Mouse (Mus musculus) cerebellum, adult 2 months (tissue): ENCODE results near the gene Dlx2. TPM values are rescaled to one million over a fixed set of nuclear protein-coding genes. Genes with fewer than 3 reads are reported as not detected.

Experiments
- DNase-seq, 2 experiments: peaks; one replicate each; pipeline ENCODE4 v3.0.0; 2021
- H3K27ac ChIP-seq: fragments of 200-500 bp; 2 replicates; pipeline ENCODE4 v1.5.1; 2012; ENCODE audit warnings: low read length, control low read depth, inconsistent platforms; ENCODE audit not compliant: insufficient read depth
- H3K27me3 ChIP-seq: fragments of 200-500 bp; 2 replicates; pipeline ENCODE4 v1.6.1; 2012; ENCODE audit warnings: inconsistent platforms, mild to moderate bottlenecking, low read length, moderate library complexity; ENCODE audit not compliant: control insufficient read depth, insufficient read depth
- H3K4me1 ChIP-seq: fragments of 200-500 bp; 2 replicates; pipeline ENCODE4 v1.6.1; 2011; ENCODE audit warnings: low read length; ENCODE audit not compliant: control insufficient read depth, insufficient read depth
- H3K4me3 ChIP-seq: fragments of 200-500 bp; replicated peaks from 2 replicates; pipeline ENCODE3; 2011; ENCODE audit warnings: mild to moderate bottlenecking, low read depth, low read length, control low read depth; ENCODE audit not compliant: insufficient read depth
- CTCF ChIP-seq: fragments of 200-500 bp; IDR thresholded peaks from 2 replicates; pipeline ENCODE4 v1.5.1; 2011; ENCODE audit warnings: low read depth, mild to moderate bottlenecking, control low read depth, low read length, moderate library complexity, borderline replicate concordance; ENCODE audit not compliant: insufficient read depth
- POLR2A ChIP-seq: fragments of 200-500 bp; IDR thresholded peaks from 2 replicates; pipeline ENCODE4 v1.6.1; 2011; ENCODE audit warnings: low read length, control low read depth, borderline replicate concordance; ENCODE audit not compliant: insufficient read depth
- WGBS: fragments of 180-500 bp; shearing (Covaris S2); methylation state at CpG from one replicate; pipeline ENCODE4 v1.1.7; 2018; 5-methylcytosine and 5-hydroxymethylcytosine counted together
- polyA plus RNA-seq: library from polyadenylated mRNA; depleted of rRNA; stranded (reverse); fragments of >200 nt; gene quantifications from 2 replicates; pipeline ENCODE4 v1.2.3, GENCODE M21; 2012

Dlx2 gene
- polyA plus RNA-seq, 1 experiment: not detected

GRCm38 (mm10) chr2:71533094-71533493 lies 13.5 kb downstream of the Dlx2 start:
- TF ChIP-seq CTCF: no peak
- H3K4me3 ChIP-seq: no peak overlapping the region

DNA sequence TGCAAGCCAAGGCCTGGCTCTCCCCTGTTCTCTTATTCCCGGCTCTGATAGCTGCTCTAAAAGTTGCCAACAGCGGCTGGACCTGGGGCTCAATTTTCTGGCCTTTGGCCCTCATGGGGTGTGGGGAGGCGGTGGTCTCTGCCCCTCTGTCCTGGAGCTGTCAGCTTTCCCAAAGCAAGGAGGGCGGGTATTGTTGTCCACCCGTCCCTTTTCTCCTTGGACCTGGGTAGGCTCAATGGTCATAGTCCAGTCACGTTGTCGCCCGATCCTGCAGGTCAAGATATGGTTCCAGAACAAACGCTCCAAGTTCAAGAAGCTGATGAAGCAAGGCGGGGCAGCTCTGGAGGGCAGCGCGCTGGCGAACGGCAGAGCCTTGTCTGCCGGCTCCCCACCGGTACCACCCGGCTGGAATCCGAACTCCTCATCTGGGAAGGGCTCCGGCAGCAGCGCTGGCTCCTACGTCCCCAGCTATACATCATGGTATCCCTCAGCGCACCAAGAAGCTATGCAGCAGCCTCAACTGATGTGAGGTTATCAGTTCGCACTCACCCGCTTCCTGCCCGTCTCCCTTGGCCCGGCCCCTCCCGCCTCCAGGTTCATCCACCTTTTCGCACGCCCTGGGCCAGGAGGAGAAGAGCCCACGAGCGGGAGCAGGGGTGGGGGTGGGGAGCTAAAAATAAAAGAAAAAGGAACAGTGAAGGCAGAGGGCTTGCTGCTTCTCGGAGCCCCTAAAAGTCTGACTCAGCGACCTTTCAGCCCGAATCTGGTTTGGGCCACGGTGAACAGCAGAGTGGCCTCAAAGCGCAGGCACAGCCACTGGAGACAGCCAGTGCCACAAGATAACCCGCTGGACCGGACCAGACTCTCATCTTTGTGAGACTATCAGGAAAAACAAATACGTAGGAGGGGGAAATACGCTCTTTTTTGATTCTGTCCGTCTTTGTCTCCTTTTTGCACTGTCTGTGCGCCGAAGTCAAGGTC lies 14.3 kb downstream of the Dlx2 start:
- TF ChIP-seq POLR2A (no peak), CTCF (no peak)
- H3K27me3 ChIP-seq: peaks cover 23% of the 10 kb centered on the region; the same call in 1 of the 2 replicates
- DNase-seq: peak in 1 of 2 experiments; percentile 14
- WGBS: 2% methylated on average over 43 of the region's 43 CpGs
- H3K4me1 ChIP-seq: 0 out of 2 replicates have a peak, but pooled peaks cover 2% of the 10 kb centered on the region
- H3K4me3 ChIP-seq: no peak overlapping the region
- H3K27ac ChIP-seq: no peak overlapping the region

More at GRCm38 (mm10) chr2:71533094-71533493, 13.5 kb downstream of the Dlx2 start:
- Histone ChIP-seq H3K4me1 (0 out of 2 replicates have a peak, but pooled peaks cover 2% of the 10 kb centered on the region), H3K27ac (no peak overlapping the region), H3K27me3 (peaks cover 24% of the 10 kb centered on the region; the same call in 1 of the 2 replicates)
- DNase-seq: no peak
- WGBS: 9% methylated on average over 5 of the region's 5 CpGs

DNA sequence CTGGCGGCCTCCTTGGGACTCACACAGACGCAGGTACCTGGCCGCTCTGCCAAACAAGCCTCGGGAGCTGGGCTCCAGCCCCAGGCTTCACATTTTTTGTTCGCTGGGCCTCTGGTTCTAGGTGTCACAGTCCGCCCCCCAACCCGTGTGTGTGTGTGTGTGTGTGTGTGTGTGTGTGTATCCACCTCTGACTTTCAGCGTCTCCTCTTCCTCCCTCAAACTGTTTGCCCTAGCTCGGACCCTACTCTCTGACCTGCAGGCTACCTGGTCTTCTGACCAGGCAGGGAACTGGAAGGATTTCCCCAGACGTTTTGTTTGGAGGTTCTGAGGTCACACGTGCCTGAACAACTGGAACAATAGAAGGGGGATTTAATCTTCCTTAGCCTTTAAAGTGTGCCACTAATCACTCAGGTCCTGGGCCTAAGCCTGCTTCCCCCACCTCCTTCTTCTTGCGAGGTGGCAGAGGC lies 15.4 kb downstream of the Dlx2 start:
- WGBS: 3% methylated on average over 12 of the region's 12 CpGs
- peaks cover 20% of the 10 kb centered on the region; the same call in 1 of the 2 replicates for H3K27me3 ChIP-seq
- no peak overlapping the region for H3K4me3 ChIP-seq
- TF ChIP-seq POLR2A: no peak
- TF ChIP-seq CTCF: no peak
- H3K27ac ChIP-seq: no peak overlapping the region
- 0 out of 2 replicates have a peak, but pooled peaks cover 2% of the 10 kb centered on the region for H3K4me1 ChIP-seq
- no peak for DNase-seq

GRCm38 (mm10) chr2:71530391-71531123 lies 16.0 kb downstream of the Dlx2 start:
- Histone ChIP-seq H3K4me3 (no peak overlapping the region), H3K27ac (no peak overlapping the region), H3K4me1 (0 out of 2 replicates have a peak, but pooled peaks cover 2% of the 10 kb centered on the region), H3K27me3 (peaks cover 20% of the 10 kb centered on the region; the same call in 1 of the 2 replicates)
- 2% methylated on average over 34 of the region's 34 CpGs for WGBS
- TF ChIP-seq CTCF (no peak), POLR2A (no peak)
- peak in 1 of 2 experiments; percentile 11 for DNase-seq

DNA sequence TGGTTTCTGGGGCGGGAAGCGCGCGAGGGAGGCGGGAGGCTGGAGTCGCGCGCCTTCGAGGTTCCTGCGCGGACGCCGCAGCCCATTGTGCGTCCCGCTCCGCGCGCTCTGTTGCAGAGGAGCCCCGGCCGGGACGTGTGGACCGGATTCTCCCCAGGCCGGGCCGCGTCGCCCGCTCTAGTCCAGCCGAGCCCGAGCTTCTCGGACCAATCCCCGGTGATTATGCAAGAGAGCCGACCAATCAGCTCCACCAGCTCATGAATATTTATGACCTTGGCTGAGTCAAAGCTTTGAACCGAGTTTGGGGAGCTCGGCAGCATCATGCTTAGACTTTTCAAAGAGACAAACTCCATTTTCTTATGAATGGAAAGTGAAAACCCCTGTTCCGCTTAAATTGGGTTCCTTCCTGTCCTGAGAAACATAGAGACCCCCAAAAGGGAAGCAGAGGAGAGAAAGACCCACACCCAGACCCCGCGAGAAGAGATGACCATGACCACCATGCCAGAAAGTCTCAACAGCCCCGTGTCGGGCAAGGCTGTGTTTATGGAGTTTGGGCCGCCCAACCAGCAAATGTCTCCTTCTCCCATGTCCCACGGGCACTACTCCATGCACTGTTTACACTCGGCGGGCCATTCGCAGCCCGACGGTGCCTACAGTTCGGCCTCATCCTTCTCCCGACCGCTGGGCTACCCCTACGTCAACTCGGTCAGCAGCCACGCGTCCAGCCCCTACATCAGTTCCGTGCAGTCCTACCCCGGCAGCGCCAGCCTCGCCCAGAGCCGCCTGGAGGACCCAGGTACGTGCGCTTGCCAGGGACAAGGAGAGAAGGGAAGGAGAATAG lies 16.8 kb downstream of the Dlx2 start:
- TF ChIP-seq CTCF: no peak
- no peak for TF ChIP-seq POLR2A
- WGBS: under 1% methylated on average over 60 of the region's 60 CpGs

GRCm38 (mm10) chr2:71528714-71529510 lies 17.6 kb downstream of the Dlx2 start:
- WGBS: under 1% methylated on average over 56 of the region's 57 CpGs
- Histone ChIP-seq H3K4me3 (no peak overlapping the region), H3K27ac (no peak overlapping the region), H3K27me3 (peaks cover 12% of the 10 kb centered on the region; the same call in 1 of the 2 replicates), H3K4me1 (0 out of 2 replicates have a peak, but pooled peaks cover 2% of the 10 kb centered on the region)
- peak in 1 of 2 experiments; percentile 13 for DNase-seq
- TF ChIP-seq CTCF: no peak
- no peak for TF ChIP-seq POLR2A

More for the DNA sequence above, 16.8 kb downstream of the Dlx2 start:
- H3K4me3 ChIP-seq: no peak overlapping the region
- DNase-seq: peak in 1 of 2 experiments; percentile 17
- peaks cover 19% of the 10 kb centered on the region; the same call in 1 of the 2 replicates for H3K27me3 ChIP-seq
- no peak overlapping the region for H3K27ac ChIP-seq
- H3K4me1 ChIP-seq: 0 out of 2 replicates have a peak, but pooled peaks cover 2% of the 10 kb centered on the region
